Mouse (Mus musculus) brain, adult 2 months (tissue): ENCODE results near the gene Arhgap4.
A peak's percentile ranks its signal among the peaks of the same experiment; 100 is the strongest.

Experiments used
- DNase-seq: peaks from one replicate; pipeline ENCODE4 v3.0.0; 2011; ENCODE audit warnings: low read depth, low spot score

Arhgap4 gene

DNA sequence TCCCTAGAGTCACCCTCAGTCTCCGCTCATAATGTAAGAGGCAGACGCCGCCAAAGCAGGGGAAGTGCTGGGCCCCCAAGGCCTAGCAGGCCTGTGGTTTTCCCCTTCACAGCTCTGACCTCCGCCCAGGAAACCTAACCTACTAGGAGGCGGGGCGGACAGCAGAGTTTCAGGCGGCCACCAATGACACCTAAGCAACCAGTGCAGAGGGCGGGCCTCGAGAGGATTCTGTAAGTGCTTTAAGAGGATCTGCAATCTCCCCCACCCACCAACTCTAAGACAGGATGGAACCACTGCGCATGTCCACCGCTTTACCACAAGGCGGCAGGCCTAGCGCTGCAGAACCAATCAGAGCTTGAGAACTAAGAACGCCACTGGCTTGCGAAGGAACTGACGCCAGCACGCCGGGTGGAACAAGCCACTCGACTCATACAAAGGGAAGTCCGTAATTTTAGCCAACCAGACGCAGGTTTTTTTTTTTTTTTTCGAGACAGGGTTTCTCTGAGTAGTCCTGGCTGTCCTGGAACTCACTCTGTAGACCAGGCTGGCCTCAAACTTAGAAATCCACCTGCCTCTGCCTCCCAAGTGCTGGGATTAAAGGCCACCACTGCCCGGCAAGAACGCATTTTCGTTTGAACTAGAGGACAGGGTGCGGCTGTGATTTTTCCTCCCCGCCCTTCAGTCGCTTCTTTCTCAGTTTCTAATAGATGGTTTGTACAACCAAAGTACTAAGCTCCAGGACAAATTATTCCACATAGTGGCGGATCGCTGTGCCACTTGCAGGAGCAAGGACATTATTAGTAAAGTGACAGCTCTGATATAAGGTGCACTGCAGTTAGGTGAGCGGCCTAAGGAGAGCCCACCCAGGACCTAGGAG, 6.6 kb downstream of the Arhgap4 start:
- DNase-seq = peak; percentile 99

DNA sequence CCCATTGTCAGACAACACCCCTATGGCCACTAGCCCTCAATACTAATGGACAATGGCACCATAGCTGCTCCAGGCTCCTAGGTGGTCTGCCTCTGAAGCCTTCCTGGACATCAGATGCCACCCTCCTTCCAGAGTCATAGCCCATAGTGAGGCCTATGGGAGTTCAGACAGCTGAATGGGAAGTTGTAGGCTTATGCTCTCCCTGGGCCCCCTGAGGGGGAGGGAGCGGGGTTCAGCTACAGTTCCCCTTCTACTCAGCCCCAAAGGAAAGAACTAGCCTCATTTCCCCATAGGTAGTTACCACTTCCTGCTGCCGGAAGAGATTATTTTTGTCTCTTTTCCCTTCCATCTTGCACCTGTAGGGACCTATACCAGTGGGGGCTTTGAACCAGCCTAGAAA, 10.1 kb downstream of the Arhgap4 start:
- no peak for DNase-seq

DNA sequence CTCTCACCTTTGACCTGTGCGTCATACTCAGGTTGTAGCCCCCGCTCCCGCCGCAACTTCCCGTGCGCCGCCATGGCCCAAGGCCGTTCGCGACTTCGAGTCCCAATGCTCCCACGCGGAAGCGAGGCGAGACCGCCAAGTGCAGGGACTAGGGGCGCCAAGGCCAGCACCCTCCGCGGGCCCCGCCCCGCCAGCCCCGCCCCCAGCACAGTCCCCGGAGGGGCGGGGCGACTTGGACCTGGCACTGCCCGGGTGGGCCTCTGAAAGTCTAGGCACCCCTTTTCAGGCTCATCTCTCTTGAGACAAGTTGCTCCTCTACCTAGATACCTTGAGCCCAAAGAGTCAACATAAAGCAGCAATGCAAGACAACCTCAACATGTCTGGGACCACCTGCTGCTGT, 10.5 kb downstream of the Arhgap4 start:
- no peak for DNase-seq

DNA sequence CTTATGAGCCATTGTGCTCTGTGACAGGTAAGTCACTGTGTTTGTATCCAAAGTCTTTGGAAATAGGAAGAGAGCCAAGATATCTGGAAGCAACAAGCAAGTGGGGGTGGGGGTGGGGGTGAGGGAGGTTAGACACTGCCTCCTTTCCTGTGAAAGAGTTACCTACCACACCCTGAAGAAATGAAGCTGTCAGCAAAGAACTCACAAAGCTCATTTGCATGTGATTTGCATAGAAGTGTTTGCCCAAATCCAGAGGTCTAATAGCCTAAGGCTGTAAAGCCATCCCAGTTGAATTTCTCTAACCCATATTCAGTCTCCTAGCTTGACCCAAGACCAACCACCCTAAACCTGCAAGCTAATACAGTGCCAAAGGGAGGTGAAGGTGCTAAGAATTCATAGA, 11.2 kb downstream of the Arhgap4 start:
- no peak for DNase-seq

DNA sequence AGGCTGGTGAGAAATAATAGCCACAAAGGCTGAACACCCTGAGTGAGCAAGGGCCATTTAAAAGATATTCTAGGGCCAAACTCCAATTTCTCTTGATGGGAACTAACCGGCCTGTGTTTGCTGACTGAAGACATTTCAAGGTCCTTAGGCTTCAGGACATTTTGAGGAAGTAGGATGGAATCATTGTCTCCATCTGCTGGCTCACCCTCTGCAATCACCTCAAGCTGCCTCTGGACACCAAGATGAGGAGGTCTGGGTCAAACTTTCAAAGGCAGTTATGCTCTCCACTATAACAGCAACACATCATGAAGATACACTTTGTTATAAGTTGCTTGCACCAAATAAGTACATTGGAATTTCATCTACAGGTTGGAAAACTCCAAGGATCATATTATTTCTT, 11.6 kb downstream of the Arhgap4 start:
- DNase-seq = no peak

DNA sequence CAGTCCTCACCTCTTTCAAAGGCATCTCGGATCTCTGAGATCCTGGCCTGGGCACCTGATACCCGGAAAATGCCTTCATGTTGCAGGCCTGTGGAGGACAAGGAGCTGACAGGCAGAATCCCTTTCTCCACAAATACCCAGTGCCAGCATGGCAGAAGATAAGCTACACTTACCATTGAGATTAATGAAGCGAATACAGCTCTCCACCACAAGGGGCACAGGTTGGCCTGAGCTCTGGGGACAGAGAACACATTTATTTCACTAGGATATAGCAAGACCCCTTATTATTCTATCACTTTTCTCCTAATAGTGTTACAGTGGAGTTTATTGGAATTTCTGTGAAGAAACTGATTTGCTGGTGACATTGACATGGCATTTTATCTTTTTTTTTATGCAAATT, 23.7 kb downstream of the Arhgap4 start:
- no peak for DNase-seq

DNA sequence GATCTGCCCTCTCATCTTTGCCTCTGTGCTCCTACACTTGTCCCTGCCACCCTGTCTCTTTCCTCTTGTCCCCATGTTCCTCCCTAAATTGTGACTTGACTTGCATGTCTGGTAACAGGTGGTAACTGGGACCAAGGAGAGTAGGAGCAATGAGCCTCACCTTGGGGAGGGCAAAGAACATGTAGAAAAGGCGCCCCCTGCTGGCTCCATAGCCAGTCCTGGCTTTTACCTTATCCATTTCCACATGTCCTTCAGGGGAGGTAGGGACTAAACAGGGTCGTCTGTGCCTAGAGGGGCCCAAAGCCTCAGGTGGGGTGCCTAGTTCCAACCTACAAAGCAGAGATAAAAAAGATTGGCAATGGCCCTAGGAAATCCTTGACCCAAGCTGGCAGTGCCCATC, 26.0 kb downstream of the Arhgap4 start, which contains the start of gene L1cam:
Gene L1cam, minus strand, starts transcription at position 387 of the 400 bp plus-strand sequence.
- DNase-seq = peak; percentile 81

DNA sequence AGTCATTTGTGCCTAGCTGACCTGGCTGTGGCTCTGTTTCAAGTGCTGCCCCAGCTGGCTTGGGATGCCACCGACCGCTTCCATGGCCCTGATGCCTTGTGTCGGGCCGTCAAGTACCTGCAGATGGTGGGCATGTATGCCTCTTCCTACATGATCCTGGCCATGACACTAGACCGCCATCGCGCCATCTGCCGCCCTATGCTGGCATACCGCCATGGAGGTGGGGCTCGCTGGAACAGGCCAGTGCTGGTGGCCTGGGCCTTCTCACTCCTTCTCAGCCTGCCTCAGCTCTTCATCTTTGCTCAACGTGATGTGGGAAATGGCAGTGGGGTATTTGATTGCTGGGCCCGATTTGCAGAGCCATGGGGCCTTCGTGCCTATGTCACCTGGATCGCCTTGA, 28.8 kb downstream of the Arhgap4 start:
- DNase-seq = peak; percentile 36

DNA sequence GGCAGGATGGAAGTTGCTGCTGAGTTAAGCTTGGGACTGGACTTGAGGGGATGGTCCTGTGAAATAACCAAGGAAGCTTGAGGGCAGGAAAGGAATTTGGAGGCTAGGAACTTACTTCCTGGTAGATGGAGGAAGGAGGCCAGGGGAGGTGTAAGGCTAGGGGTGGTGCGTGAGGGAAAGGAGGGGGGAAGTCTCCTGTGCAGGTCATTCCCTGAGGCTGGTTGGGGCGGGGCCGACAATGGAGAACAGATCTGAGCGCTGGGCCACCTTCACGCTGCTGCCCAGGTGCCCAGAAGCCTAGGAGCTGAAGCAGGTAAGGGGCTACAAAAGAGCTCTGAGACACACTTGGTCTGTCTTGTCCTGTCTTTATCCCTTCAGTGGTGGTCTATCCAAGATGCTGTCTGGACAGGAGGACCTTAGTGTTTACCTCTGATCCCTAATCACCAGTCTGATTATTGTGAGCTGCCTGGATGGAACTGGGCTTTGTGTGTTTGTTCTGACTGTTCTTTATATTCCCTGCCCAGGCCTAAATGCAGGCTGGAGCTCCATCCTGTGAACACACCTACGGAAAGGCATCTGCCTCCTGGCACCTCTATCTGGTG, 30.0 kb downstream of the Arhgap4 start, which contains the start of gene Avpr2:
Gene Avpr2, plus strand, starts transcription at position 552 of the 602 bp plus-strand sequence.
- DNase-seq = no peak

DNA sequence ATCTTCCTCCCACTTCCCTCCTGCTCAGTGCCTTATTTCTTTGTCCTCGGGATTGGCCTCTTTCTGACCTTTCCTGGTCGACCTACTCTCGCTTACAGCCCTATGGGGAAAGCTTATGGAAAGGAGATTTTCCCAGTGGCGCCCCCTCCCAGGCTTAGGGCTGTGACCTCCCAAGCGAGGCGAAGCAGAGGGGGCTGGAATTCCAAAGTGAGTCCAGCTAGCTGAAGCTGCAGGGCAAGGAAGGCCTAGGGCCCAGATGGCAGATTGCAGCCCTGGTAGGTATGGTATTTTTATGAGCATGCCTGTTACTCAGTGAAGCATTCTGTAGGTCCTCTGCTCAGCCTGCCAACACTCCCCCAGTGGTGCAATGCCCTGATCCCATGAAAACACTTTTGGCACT, 40.2 kb downstream of the Arhgap4 start:
- no peak for DNase-seq

DNA sequence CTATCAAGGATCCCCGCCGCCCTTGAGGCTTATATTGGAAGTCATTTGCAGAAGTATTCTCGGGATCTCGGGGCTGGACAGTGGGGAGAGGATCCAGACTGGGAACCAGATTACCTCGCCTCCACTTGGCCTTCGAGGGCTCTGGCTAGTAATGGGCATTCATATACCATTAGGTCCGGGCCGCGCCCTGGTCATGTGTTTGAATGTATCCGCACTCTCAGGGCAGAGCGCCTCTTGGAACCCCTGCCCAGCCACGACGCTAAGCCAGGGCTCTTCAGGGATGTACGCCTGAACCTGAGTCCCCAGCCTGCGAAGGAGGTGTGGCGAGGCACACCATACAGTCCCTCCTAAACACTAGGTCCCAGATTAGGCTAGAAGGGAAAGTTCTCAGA, 40.6 kb downstream of the Arhgap4 start:
- DNase-seq = no peak

DNA sequence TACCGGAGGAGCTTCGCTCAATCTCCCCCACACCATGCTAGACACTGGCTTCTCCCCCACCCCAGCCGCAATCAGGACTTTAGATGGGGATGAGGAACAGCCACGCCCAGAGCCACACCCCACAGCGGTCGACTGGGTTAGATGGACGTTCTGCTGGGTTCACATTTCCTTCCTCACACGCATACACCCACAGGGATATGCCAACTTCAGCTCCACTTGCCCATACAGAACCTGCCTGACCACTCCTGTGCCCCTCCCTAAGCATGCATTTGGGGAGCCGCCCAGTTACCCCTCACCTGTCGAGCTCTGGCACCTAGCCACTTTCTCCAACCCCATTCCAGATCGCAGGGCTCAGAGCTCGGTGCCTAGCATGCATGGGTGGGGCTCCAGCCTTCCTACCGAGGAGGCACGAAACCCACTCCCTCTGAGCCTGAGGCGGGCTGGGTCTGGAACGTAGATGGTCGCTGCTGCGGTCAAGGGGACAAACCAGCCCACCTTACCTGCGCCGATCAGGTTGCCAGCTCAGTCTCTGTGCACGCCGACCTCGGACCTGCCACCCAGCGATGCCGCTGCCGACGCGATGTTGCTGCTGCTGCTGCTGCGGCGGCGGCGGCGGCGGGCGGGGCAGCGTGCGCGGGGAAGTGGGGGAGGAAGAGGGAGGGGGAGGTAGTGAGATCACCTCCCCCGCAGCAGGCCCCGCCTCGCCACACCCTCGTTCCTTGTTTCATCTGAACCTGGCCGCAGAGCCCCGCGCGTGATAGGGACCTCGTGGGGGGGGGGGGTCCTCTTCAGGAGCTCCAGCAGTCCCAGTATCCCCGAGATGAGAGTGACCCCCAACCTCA, 41.3 kb downstream of the Arhgap4 start:
- DNase-seq = peak; percentile 71

DNA sequence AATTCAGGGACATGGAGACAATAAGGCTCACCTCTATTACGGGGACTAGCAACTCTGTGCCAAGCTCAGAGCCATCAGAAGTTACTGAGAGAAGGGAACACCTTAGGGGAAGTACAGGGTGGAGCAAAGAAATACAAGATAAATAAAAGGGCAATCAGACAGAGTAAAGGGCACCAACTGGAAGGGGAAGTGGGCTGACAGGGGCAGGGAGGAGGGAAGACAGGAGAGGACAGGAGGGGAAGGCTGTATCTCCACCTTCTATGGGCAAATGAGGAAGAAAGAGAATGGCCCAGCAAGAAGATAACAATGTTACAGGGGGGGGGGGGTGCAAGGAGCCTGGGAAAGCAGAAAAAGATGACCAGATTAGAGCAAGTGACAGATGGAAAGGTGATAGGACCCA, 44.7 kb downstream of the Arhgap4 start:
- DNase-seq = no peak

DNA sequence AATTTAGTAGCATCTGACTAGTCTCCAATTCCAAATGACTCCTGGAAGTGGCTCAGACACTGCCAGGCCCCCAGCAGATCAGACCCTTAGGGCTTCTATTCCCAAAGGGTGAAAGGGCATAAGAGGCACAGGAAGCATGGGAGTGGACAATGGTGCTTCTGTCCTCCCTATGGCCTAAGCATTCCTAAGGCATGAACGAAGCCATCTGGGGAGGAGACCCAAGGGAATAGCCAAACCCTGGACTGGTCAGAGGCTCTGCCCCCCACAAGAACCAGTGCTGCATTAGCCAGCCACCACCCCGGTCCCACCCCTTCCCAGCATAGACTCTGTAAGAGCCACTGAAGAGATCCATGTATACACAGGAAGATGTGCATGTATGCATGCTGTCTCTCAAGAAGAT, 45.8 kb downstream of the Arhgap4 start:
- DNase-seq = no peak

DNA sequence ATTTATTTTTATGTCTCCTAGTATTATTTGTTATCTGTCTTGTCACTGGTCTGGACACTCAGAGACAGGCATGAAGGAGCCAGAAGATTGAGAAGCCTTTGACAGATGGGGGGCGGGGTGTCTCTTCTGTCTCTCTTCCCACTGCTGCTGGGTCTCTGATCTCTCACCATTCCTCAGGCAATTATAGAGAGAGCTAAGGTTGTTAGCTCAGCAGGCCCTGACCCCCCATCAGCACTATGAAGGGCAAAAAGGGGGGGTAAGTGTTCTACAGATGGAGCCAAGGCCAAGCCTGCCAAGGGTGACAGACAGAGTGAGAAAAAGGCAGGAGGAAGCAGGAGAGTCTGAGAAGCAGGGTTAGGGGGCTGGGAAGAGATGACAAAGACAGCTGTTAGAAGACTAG, 49.7 kb downstream of the Arhgap4 start:
- DNase-seq = peak; percentile 48

DNA sequence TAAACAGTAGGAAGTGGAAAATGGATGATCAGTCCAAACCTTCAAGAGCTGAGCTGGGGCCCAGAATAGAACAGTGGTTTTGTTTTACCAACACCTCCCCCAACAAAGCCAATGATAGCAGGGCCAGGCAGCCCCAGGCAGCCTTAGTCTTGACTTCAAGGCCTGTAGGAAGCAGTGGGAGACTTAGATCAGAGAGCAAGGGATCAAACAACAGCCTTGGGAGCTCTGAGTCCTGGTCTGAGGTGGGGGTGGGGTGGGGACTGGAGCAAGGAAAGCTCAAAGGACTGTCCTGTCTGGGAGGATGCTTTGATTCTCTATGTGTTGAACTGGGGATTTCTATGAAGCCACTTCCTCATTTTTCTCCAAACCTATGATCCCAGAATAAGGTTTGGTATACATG, 50.2 kb downstream of the Arhgap4 start:
- DNase-seq = no peak

DNA sequence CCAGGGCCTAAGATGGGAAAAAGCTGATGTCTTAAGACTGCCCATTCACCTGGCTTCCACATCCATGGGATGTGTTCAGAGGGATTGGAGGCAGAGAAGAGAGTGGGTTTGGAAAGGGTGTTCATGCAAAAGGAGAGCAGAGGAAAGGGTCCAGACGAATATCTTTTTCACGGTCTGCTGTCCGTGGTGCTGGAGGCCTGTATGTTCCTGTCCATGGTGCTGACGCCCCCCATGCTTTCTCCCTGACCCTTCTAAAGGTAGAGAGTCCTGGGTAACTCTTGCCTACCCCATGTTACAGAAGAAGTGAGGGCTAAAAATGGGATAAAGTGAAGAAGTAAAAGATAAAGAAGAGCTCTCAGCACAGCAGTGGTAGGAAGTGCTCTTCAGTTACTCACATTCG, 52.3 kb downstream of the Arhgap4 start:
- DNase-seq = no peak

DNA sequence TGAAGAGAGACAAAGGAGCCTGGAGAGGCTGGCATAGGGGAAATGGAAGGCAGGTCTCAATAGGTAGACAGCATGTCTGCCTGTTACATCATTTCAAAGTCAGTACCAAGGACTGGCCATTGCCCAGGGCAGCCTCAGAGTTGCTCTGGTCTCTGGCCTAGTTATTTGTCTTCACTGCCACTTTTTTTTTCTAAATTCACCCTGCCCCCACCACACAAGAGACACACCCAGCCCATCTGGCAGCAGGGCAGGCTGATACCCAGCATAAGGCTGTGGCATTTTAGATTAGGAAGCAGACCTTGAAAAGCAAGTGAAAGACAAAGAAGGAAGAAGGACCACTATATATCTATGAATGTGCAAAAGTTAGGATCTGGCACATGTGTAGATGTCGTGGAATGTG, 53.8 kb downstream of the Arhgap4 start:
- DNase-seq = no peak

DNA sequence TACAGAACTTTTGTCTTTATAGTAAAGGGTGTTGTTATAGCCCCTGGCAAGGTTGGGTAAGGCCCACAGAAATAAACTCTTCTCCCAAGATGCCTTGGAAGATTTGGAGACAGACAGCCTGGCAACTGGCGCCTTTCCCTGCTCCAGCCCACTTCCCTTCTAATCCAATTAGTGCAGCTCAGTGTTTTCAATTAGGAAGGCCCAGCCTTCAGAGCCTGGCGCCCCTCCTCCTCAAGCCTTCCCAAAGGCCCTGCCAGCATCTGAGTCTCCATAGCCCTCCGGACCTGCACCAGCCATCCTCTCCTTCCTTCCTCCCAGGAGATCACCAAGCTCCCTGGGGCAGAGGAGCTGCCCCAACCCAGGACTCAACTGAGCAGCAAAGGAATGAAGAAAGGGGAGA, 54.4 kb downstream of the Arhgap4 start:
- DNase-seq = peak; percentile 51

DNA sequence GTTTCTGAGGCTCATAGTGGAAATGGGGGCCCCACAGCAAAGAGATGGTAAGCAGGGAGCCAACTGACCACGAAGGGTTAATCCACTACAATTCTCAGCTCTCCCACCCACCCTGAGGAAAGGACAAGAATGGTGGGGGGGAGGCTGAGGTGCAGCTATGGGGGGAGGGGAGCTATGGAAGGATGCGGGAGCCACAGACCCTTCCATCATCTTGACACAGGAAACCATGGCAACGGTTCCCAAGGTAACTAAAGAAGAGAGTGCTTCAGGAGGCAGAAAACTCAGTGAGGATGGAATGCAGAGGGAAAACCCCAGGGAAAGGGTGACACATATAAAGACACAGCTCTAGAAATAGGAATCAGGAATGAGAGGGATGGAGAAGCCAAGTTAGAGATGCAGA, 57.0 kb downstream of the Arhgap4 start:
- peak; percentile 61 for DNase-seq

DNA sequence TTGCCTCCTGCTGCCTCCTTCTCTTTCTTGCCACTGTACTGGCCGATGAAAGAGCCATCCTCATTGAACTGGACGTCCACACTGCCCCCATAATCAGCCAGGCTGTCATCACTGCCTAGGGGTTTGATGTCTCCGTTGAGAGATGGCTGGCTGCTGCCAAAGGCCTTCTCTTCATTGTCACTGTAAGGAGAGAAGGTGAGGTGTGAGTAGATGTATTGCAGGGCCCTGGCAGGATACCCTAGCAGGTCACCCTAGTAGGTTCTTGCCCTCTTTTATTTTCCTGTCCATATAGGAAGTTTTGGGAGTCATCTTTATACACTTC, 66.6 kb downstream of the Arhgap4 start:
- no peak for DNase-seq

DNA sequence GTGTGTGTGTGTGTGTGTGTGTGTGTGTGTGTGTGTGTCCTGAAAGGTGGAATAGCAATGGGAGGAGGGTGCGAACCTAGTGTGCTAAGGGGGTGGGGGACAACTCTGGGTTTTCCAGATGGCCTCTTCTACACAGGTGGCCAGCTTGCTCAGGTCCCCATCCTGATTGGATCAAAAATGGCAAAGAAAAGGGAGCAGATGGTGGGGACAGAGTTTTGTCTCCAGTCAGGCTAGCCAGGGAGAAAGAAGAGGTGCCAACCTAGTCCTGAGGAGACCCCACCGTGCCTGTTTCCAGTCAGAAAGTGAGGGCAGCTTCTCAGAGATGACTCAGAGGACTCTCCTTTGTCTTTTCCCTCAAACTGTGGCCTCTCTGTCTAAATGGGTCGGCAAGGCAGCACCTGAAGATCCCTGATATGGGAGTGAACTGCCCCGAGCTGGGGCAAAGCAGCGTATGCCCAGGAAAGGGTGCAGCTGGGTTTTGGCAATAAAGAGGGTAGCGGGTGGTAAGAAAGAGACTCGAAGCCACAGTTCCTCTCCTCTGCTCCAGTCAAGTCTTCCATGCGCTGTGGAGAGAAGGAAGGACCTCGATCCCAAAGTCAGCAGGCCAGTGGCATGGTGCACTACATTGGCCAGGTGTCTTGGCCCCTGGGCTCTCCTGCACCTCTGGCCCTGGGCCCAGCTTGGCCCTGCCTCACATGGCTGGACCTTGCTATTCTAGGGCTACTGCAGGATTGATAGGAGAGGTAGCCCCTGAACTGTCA, 67.2 kb downstream of the Arhgap4 start:
- DNase-seq = peak; percentile 88
